Mouse (Mus musculus) hindbrain, embryonic 12.5 days (tissue): ENCODE measurements around the gene Tnfsf14. TPM values are rescaled to one million over a fixed set of nuclear protein-coding genes. Genes with fewer than 3 reads are reported as not detected.

Experiments
- ATAC-seq: fragments of 200-750 bp; cut with Nextera tagmentation; 2 replicates; pipeline ENCODE4 v1.8.0; 2017; ENCODE audit warnings: moderate TSS enrichment; ENCODE audit not compliant: low FRiP score
- H3K27ac ChIP-seq: fragments of 300-500 bp; sonication (generic); 2 replicates; pipeline ENCODE4 v1.5.1; 2016; ENCODE audit warnings: mild to moderate bottlenecking
- H3K27me3 ChIP-seq: fragments of 300-500 bp; sonication (generic); 2 replicates; pipeline ENCODE4 v1.6.1; 2016; ENCODE audit warnings: mild to moderate bottlenecking
- H3K36me3 ChIP-seq: fragments of 300-500 bp; sonication (generic); 2 replicates; pipeline ENCODE4 v1.6.1; 2016; ENCODE audit warnings: mild to moderate bottlenecking
- H3K4me1 ChIP-seq: fragments of 300-500 bp; sonication (generic); 2 replicates; pipeline ENCODE4 v1.6.1; 2016
- H3K4me2 ChIP-seq: fragments of 300-500 bp; sonication (generic); replicated peaks from 2 replicates; pipeline ENCODE4 v1.6.1; 2016; ENCODE audit warnings: mild to moderate bottlenecking
- H3K4me3 ChIP-seq: fragments of 300-500 bp; sonication (generic); 2 replicates; pipeline ENCODE4 v1.5.1; 2016; ENCODE audit warnings: mild to moderate bottlenecking
- H3K9ac ChIP-seq: fragments of 300-500 bp; sonication (generic); 2 replicates; pipeline ENCODE4 v1.6.1; 2016; ENCODE audit warnings: mild to moderate bottlenecking, moderate library complexity
- H3K9me3 ChIP-seq: fragments of 300-500 bp; sonication (generic); replicated peaks from 2 replicates; pipeline ENCODE4 v1.6.1; 2016; ENCODE audit warnings: mild to moderate bottlenecking
- WGBS: fragments of 180-500 bp; shearing (Covaris S2); methylation state at CpG from one replicate; pipeline ENCODE4 v1.1.7; 2016; 5-methylcytosine and 5-hydroxymethylcytosine counted together
- polyA plus RNA-seq: library from polyadenylated mRNA; unstranded; fragments of >200 nt; fragmentation: Nextera tagmentation; extraction: Ambion mirVana; gene quantifications from 2 replicates; pipeline ENCODE4 v1.2.1, GENCODE M21; 2016

Gene Tnfsf14
- polyA plus RNA-seq, 1 experiment from 2014 or later: not detected

GRCm38 (mm10) chr17:57223313-57223712, 29.3 kb upstream of the Tnfsf14 start:
- no peaks in the 10 kb centered on the region for H3K4me1 ChIP-seq
- no peak overlapping the region for H3K27ac ChIP-seq
- peaks cover 3% of the 10 kb centered on the region; the same call in 1 of the 2 replicates for H3K27me3 ChIP-seq
- H3K9ac ChIP-seq: no peak overlapping the region
- no peak overlapping the region for H3K4me3 ChIP-seq
- H3K36me3 ChIP-seq: no peaks in the 10 kb centered on the region
- WGBS: 77% methylated on average over 9 of the region's 9 CpGs
- no peak overlapping the region for H3K4me2 ChIP-seq
- no peak for ATAC-seq
- no peaks in the 10 kb centered on the region for H3K9me3 ChIP-seq

- no peaks in the 10 kb centered on the region for H3K4me1 ChIP-seq
- no peak overlapping the region for H3K4me3 ChIP-seq
- ATAC-seq: no peak
- H3K27ac ChIP-seq: no peak overlapping the region
- H3K9me3 ChIP-seq: no peaks in the 10 kb centered on the region
- no peaks in the 10 kb centered on the region for H3K36me3 ChIP-seq
- H3K9ac ChIP-seq: no peak overlapping the region
- H3K4me2 ChIP-seq: no peak overlapping the region
- WGBS: 79% methylated on average over 4 of the region's 4 CpGs
- peaks cover 3% of the 10 kb centered on the region; the same call in 1 of the 2 replicates for H3K27me3 ChIP-seq
These were observed 27.9 kb upstream of the Tnfsf14 start for GRCm38 (mm10) chr17:57221911-57222310.

GRCm38 (mm10) chr17:57219884-57220207, 25.9 kb upstream of the Tnfsf14 start:
- Histone ChIP-seq H3K4me2 (no peak overlapping the region), H3K9me3 (no peaks in the 10 kb centered on the region), H3K4me3 (no peak overlapping the region), H3K27ac (no peak overlapping the region), H3K27me3 (peaks cover 3% of the 10 kb centered on the region; the same call in 1 of the 2 replicates), H3K9ac (no peak overlapping the region), H3K4me1 (no peaks in the 10 kb centered on the region), H3K36me3 (no peaks in the 10 kb centered on the region)
- WGBS: 12% methylated on average over 3 of the region's 3 CpGs
- ATAC-seq: no peak

GRCm38 (mm10) chr17:57219167-57219883, 25.3 kb upstream of the Tnfsf14 start:
- no peak overlapping the region for H3K4me3 ChIP-seq
- H3K4me2 ChIP-seq: no peak overlapping the region
- no peak overlapping the region for H3K9ac ChIP-seq
- H3K9me3 ChIP-seq: no peaks in the 10 kb centered on the region
- 17% methylated on average over 11 of the region's 11 CpGs for WGBS
- ATAC-seq: no peak
- H3K27me3 ChIP-seq: peaks cover 3% of the 10 kb centered on the region; the same call in 1 of the 2 replicates
- no peaks in the 10 kb centered on the region for H3K4me1 ChIP-seq
- H3K27ac ChIP-seq: no peak overlapping the region
- H3K36me3 ChIP-seq: no peaks in the 10 kb centered on the region

GRCm38 (mm10) chr17:57218335-57218900, 24.4 kb upstream of the Tnfsf14 start:
- Histone ChIP-seq H3K9me3 (no peaks in the 10 kb centered on the region), H3K36me3 (no peaks in the 10 kb centered on the region), H3K4me3 (no peak overlapping the region), H3K27ac (no peak overlapping the region), H3K4me1 (no peaks in the 10 kb centered on the region), H3K9ac (no peak overlapping the region), H3K4me2 (no peak overlapping the region), H3K27me3 (no peaks in the 10 kb centered on the region)
- 70% methylated on average over 12 of the region's 12 CpGs for WGBS
- no peak for ATAC-seq

- H3K36me3 ChIP-seq: no peaks in the 10 kb centered on the region
- ATAC-seq: peak; percentile 66
- H3K27ac ChIP-seq: no peak overlapping the region
- no peaks in the 10 kb centered on the region for H3K9me3 ChIP-seq
- H3K4me1 ChIP-seq: no peaks in the 10 kb centered on the region
- peak overlapping the region; percentile 6; the same call in 1 of the 2 replicates for H3K4me3 ChIP-seq
- H3K4me2 ChIP-seq: peak overlapping the region; percentile 22; the same call in 1 of the 2 replicates
- H3K9ac ChIP-seq: no peak overlapping the region
- WGBS: 48% methylated on average over 13 of the region's 13 CpGs
- H3K27me3 ChIP-seq: no peaks in the 10 kb centered on the region
These were observed 20.9 kb upstream of the Tnfsf14 start for GRCm38 (mm10) chr17:57214676-57215387.

GRCm38 (mm10) chr17:57211501-57211900, 17.5 kb upstream of the Tnfsf14 start:
- Histone ChIP-seq H3K36me3 (no peaks in the 10 kb centered on the region), H3K27ac (no peak overlapping the region), H3K4me3 (no peak overlapping the region), H3K27me3 (no peaks in the 10 kb centered on the region), H3K4me1 (no peaks in the 10 kb centered on the region), H3K9ac (no peak overlapping the region), H3K9me3 (no peaks in the 10 kb centered on the region), H3K4me2 (no peak overlapping the region)
- WGBS: 63% methylated on average over 9 of the region's 9 CpGs
- no peak for ATAC-seq

GRCm38 (mm10) chr17:57209330-57209729, 15.4 kb upstream of the Tnfsf14 start:
- Histone ChIP-seq H3K36me3 (no peaks in the 10 kb centered on the region), H3K27me3 (no peaks in the 10 kb centered on the region), H3K9me3 (no peaks in the 10 kb centered on the region), H3K4me3 (no peak overlapping the region), H3K9ac (no peak overlapping the region), H3K4me1 (no peaks in the 10 kb centered on the region), H3K27ac (no peak overlapping the region), H3K4me2 (no peak overlapping the region)
- 63% methylated on average over 4 of the region's 4 CpGs for WGBS
- no peak for ATAC-seq

GRCm38 (mm10) chr17:57207938-57208337, 14.0 kb upstream of the Tnfsf14 start:
- Histone ChIP-seq H3K4me2 (no peak overlapping the region), H3K9ac (no peak overlapping the region), H3K36me3 (no peaks in the 10 kb centered on the region), H3K27ac (no peak overlapping the region), H3K27me3 (no peaks in the 10 kb centered on the region), H3K9me3 (no peaks in the 10 kb centered on the region), H3K4me1 (no peaks in the 10 kb centered on the region), H3K4me3 (no peak overlapping the region)
- ATAC-seq: no peak
- 94% methylated on average over 3 of the region's 3 CpGs for WGBS

GRCm38 (mm10) chr17:57201841-57202724, 8.1 kb upstream of the Tnfsf14 start:
- Histone ChIP-seq H3K9me3 (no peaks in the 10 kb centered on the region), H3K27me3 (no peaks in the 10 kb centered on the region), H3K9ac (no peak overlapping the region), H3K36me3 (no peaks in the 10 kb centered on the region), H3K27ac (no peak overlapping the region), H3K4me3 (no peak overlapping the region), H3K4me1 (no peaks in the 10 kb centered on the region), H3K4me2 (no peak overlapping the region)
- ATAC-seq: no peak
- 86% methylated on average over 9 of the region's 10 CpGs for WGBS

- 84% methylated on average over 3 of the region's 3 CpGs for WGBS
- no peaks in the 10 kb centered on the region for H3K27me3 ChIP-seq
- no peak for ATAC-seq
- H3K4me3 ChIP-seq: no peak overlapping the region
- H3K9me3 ChIP-seq: no peaks in the 10 kb centered on the region
- H3K27ac ChIP-seq: no peak overlapping the region
- H3K9ac ChIP-seq: no peak overlapping the region
- H3K4me1 ChIP-seq: no peaks in the 10 kb centered on the region
- H3K4me2 ChIP-seq: no peak overlapping the region
- no peaks in the 10 kb centered on the region for H3K36me3 ChIP-seq
These were observed 4.3 kb upstream of the Tnfsf14 start for GRCm38 (mm10) chr17:57198252-57198651.
